Mouse (Mus musculus) kidney, embryonic 16.5 days (tissue): ENCODE data around the gene Alk. TPM values are rescaled to one million over a fixed set of nuclear protein-coding genes. Genes with fewer than 3 reads are reported as not detected.

Experiments
- ATAC-seq: fragments of 200-750 bp; cut with Nextera tagmentation; 2 replicates; pipeline ENCODE4 v1.8.0; 2017; ENCODE audit warnings: moderate TSS enrichment; ENCODE audit not compliant: low FRiP score, low TSS enrichment
- H3K27ac ChIP-seq: fragments of 300-500 bp; sonication (generic); 2 replicates; pipeline ENCODE4 v1.5.1; 2014; ENCODE audit warnings: low read length
- H3K27me3 ChIP-seq: fragments of 300-500 bp; sonication (generic); 2 replicates; pipeline ENCODE4 v1.6.1; 2014; ENCODE audit warnings: low read length, control low read depth, mixed read lengths; ENCODE audit not compliant: insufficient read depth
- H3K36me3 ChIP-seq: fragments of 300-500 bp; sonication (generic); 2 replicates; pipeline ENCODE4 v1.6.1; 2014; ENCODE audit warnings: low read length, control low read depth, mixed read lengths; ENCODE audit not compliant: insufficient read depth
- H3K4me1 ChIP-seq: fragments of 300-500 bp; sonication (generic); 2 replicates; pipeline ENCODE4 v1.6.1; 2014; ENCODE audit warnings: low read length, control low read depth, mixed read lengths; ENCODE audit not compliant: insufficient read depth
- H3K4me2 ChIP-seq: fragments of 300-500 bp; sonication (generic); replicated peaks from 2 replicates; pipeline ENCODE4 v1.6.1; 2014; ENCODE audit warnings: low read depth, low read length
- H3K4me3 ChIP-seq: fragments of 300-500 bp; sonication (generic); 2 replicates; pipeline ENCODE4 v1.5.1; 2014; ENCODE audit warnings: mild to moderate bottlenecking, low read length
- H3K9ac ChIP-seq: fragments of 300-500 bp; sonication (generic); replicated peaks from 2 replicates; pipeline ENCODE4 v1.6.1; 2014; ENCODE audit warnings: low read length
- H3K9me3 ChIP-seq: fragments of 300-500 bp; sonication (generic); 2 replicates; pipeline ENCODE4 v1.6.1; 2016; ENCODE audit warnings: low read length, control low read depth
- WGBS: fragments of 180-500 bp; shearing (Covaris S2); extraction: QIAGEN DNeasy Blood & Tissue Kit; methylation state at CpG from one replicate; pipeline ENCODE4 v1.1.7; 2014; 5-methylcytosine and 5-hydroxymethylcytosine counted together
- polyA plus RNA-seq: library from polyadenylated mRNA; unstranded; fragments of >200 nt; fragmentation: Nextera tagmentation; extraction: Ambion mirVana; gene quantifications from 2 replicates; pipeline ENCODE4 v1.2.1, GENCODE M21; 2015

The Alk gene
- polyA plus RNA-seq, 1 experiment from 2014 or later = 0.19 TPM

- 70% methylated on average over 7 of the region's 7 CpGs for WGBS
- Histone ChIP-seq H3K9me3 (peaks cover 5% of the 10 kb centered on the region; the same call in 1 of the 2 replicates), H3K36me3 (no peaks in the 10 kb centered on the region), H3K4me2 (no peak overlapping the region), H3K27ac (no peak overlapping the region), H3K4me1 (no peaks in the 10 kb centered on the region), H3K4me3 (no peak overlapping the region), H3K9ac (no peak overlapping the region), H3K27me3 (no peaks in the 10 kb centered on the region)
- no peak for ATAC-seq
These were observed 649.4 kb downstream of the Alk start for GRCm38 (mm10) chr17:71955011-71955410.

GRCm38 (mm10) chr17:71954217-71954844 lies 650.1 kb downstream of the Alk start:
- Histone ChIP-seq H3K36me3 (no peaks in the 10 kb centered on the region), H3K27ac (no peak overlapping the region), H3K27me3 (no peaks in the 10 kb centered on the region), H3K4me1 (no peaks in the 10 kb centered on the region), H3K4me2 (no peak overlapping the region), H3K9me3 (peaks cover 5% of the 10 kb centered on the region; the same call in 1 of the 2 replicates), H3K9ac (no peak overlapping the region), H3K4me3 (no peak overlapping the region)
- WGBS = 72% methylated on average over 15 of the region's 15 CpGs
- ATAC-seq = no peak

- peaks cover 5% of the 10 kb centered on the region; the same call in 1 of the 2 replicates for H3K9me3 ChIP-seq
- no peak overlapping the region for H3K27ac ChIP-seq
- WGBS = 34% methylated on average over 5 of the region's 5 CpGs
- H3K27me3 ChIP-seq = no peaks in the 10 kb centered on the region
- no peaks in the 10 kb centered on the region for H3K36me3 ChIP-seq
- H3K4me3 ChIP-seq = no peak overlapping the region
- H3K4me2 ChIP-seq = no peak overlapping the region
- ATAC-seq = no peak
- H3K9ac ChIP-seq = no peak overlapping the region
- H3K4me1 ChIP-seq = peaks cover 4% of the 10 kb centered on the region
These were observed 653.5 kb downstream of the Alk start for GRCm38 (mm10) chr17:71950968-71951367.

GRCm38 (mm10) chr17:71948687-71949086 lies 655.7 kb downstream of the Alk start:
- 47% methylated on average over 5 of the region's 5 CpGs for WGBS
- H3K4me2 ChIP-seq = no peak overlapping the region
- no peaks in the 10 kb centered on the region for H3K9me3 ChIP-seq
- peaks cover 4% of the 10 kb centered on the region for H3K4me1 ChIP-seq
- no peaks in the 10 kb centered on the region for H3K27me3 ChIP-seq
- no peak for ATAC-seq
- no peak overlapping the region for H3K27ac ChIP-seq
- no peaks in the 10 kb centered on the region for H3K36me3 ChIP-seq
- H3K4me3 ChIP-seq = no peak overlapping the region
- no peak overlapping the region for H3K9ac ChIP-seq

GRCm38 (mm10) chr17:71947452-71947851 lies 657.0 kb downstream of the Alk start:
- H3K4me3 ChIP-seq = no peak overlapping the region
- peaks cover 4% of the 10 kb centered on the region for H3K4me1 ChIP-seq
- no peak overlapping the region for H3K27ac ChIP-seq
- peak; percentile 75 for ATAC-seq
- 14% methylated on average over 9 of the region's 9 CpGs for WGBS
- H3K4me2 ChIP-seq = no peak overlapping the region
- no peaks in the 10 kb centered on the region for H3K36me3 ChIP-seq
- no peaks in the 10 kb centered on the region for H3K27me3 ChIP-seq
- 0 out of 2 replicates have a peak overlapping the region, but pooled peaks have one; percentile 36 for H3K9ac ChIP-seq
- no peaks in the 10 kb centered on the region for H3K9me3 ChIP-seq

GRCm38 (mm10) chr17:71944020-71944419 lies 660.4 kb downstream of the Alk start:
- no peak overlapping the region for H3K4me2 ChIP-seq
- no peaks in the 10 kb centered on the region for H3K9me3 ChIP-seq
- no peaks in the 10 kb centered on the region for H3K27me3 ChIP-seq
- H3K9ac ChIP-seq = no peak overlapping the region
- no peaks in the 10 kb centered on the region for H3K36me3 ChIP-seq
- ATAC-seq = no peak
- no peak overlapping the region for H3K27ac ChIP-seq
- WGBS = 65% methylated on average over 5 of the region's 5 CpGs
- H3K4me1 ChIP-seq = peaks cover 4% of the 10 kb centered on the region
- no peak overlapping the region for H3K4me3 ChIP-seq

- peaks cover 1% of the 10 kb centered on the region for H3K4me1 ChIP-seq
- H3K27me3 ChIP-seq = no peaks in the 10 kb centered on the region
- H3K36me3 ChIP-seq = no peaks in the 10 kb centered on the region
- no peaks in the 10 kb centered on the region for H3K9me3 ChIP-seq
- no peak overlapping the region for H3K4me3 ChIP-seq
- no peak for ATAC-seq
- no peak overlapping the region for H3K27ac ChIP-seq
- no peak overlapping the region for H3K4me2 ChIP-seq
- H3K9ac ChIP-seq = no peak overlapping the region
These were observed 662.4 kb downstream of the Alk start for GRCm38 (mm10) chr17:71942052-71942451.

GRCm38 (mm10) chr17:71941436-71941835 lies 663.0 kb downstream of the Alk start:
- Histone ChIP-seq H3K4me3 (no peak overlapping the region), H3K9me3 (no peaks in the 10 kb centered on the region), H3K36me3 (no peaks in the 10 kb centered on the region), H3K27ac (no peak overlapping the region), H3K4me1 (0 out of 2 replicates have a peak, but pooled peaks cover under 1% of the 10 kb centered on the region), H3K4me2 (no peak overlapping the region), H3K27me3 (no peaks in the 10 kb centered on the region), H3K9ac (no peak overlapping the region)
- ATAC-seq = no peak
- 46% methylated on average over 6 of the region's 6 CpGs for WGBS

- no peak overlapping the region for H3K4me3 ChIP-seq
- no peak overlapping the region for H3K4me2 ChIP-seq
- H3K9me3 ChIP-seq = no peaks in the 10 kb centered on the region
- H3K4me1 ChIP-seq = peaks cover 11% of the 10 kb centered on the region; the same call in 1 of the 2 replicates
- no peak for ATAC-seq
- H3K27me3 ChIP-seq = no peaks in the 10 kb centered on the region
- no peaks in the 10 kb centered on the region for H3K36me3 ChIP-seq
- no peak overlapping the region for H3K27ac ChIP-seq
- no peak overlapping the region for H3K9ac ChIP-seq
These were observed 667.7 kb downstream of the Alk start for GRCm38 (mm10) chr17:71936681-71937080.

GRCm38 (mm10) chr17:71935837-71936236 lies 668.6 kb downstream of the Alk start:
- Histone ChIP-seq H3K27ac (no peak overlapping the region), H3K4me2 (no peak overlapping the region), H3K9me3 (peaks cover 4% of the 10 kb centered on the region; the same call in 1 of the 2 replicates), H3K27me3 (no peaks in the 10 kb centered on the region), H3K9ac (no peak overlapping the region), H3K4me3 (no peak overlapping the region), H3K4me1 (peaks cover 11% of the 10 kb centered on the region; the same call in 1 of the 2 replicates), H3K36me3 (no peaks in the 10 kb centered on the region)
- 64% methylated on average over 10 of the region's 10 CpGs for WGBS
- 0 out of 2 replicates have a peak, but pooled peaks have one; percentile 12 for ATAC-seq
